Mouse (Mus musculus) spleen, postnatal 36 days (tissue): ENCODE data around the gene Zdhhc22.
A peak's percentile ranks its signal among the peaks of the same experiment; 100 is the strongest.

ENCODE experiments used
- DNase-seq, 2 experiments: peaks; one replicate each; pipeline ENCODE4 v3.0.0; 2022; ENCODE audit warnings: low spot score in 2 of 2, mixed read lengths in 1 of 2

Zdhhc22 gene

DNA sequence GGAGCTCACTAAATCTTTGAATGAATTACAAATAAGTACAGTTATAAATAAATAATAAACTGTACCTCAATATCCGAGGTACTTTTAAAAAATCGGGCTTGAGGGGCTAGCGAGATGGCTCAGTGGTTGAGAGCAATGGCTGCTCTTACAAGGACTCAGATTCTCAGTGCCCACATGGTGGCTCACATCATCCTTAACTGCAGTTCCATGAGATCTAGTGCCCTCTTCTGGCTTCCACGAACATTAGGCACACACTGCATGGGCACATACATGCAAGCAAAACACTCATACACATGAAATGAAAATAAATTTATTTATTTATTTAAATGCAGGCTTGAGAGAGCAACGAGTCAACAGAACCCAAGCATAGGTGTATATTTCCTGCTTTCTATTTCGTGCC, 5.7 kb upstream of the Zdhhc22 start:
- no peak for DNase-seq

- no peak for DNase-seq
Observed at GRCm38 (mm10) chr12:86994776-86995175, 4.5 kb upstream of the Zdhhc22 start.

- no peak for DNase-seq
Observed at GRCm38 (mm10) chr12:86994166-86994565, 3.9 kb upstream of the Zdhhc22 start.

- DNase-seq: no peak
Observed at GRCm38 (mm10) chr12:86990755-86991110, 503 bp upstream of the Zdhhc22 start.

DNA sequence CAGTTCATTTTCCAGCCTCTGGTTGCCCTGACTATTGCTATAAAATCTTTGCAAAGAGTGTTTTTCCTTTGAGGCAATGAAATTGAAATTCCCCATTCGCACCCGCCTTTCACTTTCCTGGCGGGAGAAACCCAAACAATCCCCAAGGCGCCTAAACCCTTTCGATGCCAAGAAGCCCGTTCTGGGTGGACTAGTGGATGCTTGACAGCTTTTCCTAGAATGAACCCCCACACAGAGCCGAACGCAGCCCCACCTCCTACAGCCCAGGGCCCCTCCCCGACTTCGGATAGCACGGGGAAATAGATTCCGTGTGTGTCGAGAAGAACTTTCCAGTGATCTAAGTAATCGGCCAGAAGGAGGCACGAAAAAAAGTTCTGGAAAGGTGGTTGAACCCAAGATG, 852 bp downstream of the Zdhhc22 start:
- DNase-seq: no peak

- no peak for DNase-seq
Observed at GRCm38 (mm10) chr12:86988227-86988626, 2.0 kb downstream of the Zdhhc22 start.

DNA sequence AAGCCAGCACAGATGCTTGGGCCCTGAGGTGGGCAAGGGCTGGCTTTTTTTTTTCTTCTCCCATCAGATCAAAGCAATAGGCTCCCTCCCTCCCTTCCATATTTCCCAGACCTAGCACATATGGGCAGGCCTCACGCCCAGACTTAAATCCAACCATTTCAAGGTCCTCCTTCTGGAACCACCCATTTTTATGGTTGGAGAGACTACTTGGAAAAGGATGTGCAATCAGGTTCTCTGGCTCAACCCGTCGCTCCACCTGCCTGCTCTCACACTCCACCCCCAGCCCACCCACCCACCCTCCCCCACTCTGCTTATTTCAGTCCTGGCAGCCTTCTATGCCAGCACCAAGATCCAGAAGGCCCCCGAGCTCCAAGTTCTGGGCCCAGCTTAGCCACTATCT, 3.7 kb downstream of the Zdhhc22 start:
- no peak for DNase-seq

DNA sequence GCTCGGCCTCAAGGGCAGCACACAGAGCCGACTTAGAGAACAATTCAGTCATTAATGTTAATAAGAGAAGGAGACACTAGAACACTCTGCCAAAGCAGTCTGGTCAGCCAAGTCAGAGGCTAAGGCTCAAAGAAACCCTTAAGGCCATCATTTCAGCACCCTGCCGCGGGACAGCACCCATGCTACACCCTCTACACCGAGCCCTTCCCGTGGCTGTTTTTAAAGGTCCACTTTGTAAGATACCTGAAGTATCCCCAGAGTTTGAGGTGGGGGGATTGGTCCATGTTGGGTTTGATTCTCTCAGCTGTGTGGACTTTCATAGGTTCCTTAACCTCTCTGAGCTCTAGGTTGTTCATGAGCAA, 6.1 kb downstream of the Zdhhc22 start:
- no peak for DNase-seq

GRCm38 (mm10) chr12:86983470-86984193, 6.6 kb downstream of the Zdhhc22 start:
- DNase-seq: no peak

- DNase-seq: no peak
Observed at GRCm38 (mm10) chr12:86981180-86981579, 9.1 kb downstream of the Zdhhc22 start.

DNA sequence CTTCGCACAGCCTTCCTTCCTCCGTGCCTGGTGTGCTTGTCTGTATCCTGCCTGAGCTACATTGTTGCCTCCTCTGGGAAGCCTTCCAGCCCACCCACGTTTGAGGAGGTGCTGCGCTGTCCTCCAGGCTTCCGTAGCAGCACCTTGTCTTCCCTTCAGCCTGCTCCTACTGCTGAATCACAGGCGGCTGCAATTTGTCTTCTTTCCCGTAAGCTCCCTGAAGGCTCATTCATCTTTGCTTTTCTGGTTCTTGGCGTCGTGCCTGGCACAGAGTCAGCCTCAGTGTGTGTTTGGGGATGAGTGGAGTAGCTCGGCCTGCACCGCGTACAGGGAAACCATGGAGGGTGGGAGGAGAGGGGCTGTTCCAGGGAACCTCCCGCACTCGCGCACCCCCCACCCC, 12.4 kb downstream of the Zdhhc22 start:
- no peak for DNase-seq

DNA sequence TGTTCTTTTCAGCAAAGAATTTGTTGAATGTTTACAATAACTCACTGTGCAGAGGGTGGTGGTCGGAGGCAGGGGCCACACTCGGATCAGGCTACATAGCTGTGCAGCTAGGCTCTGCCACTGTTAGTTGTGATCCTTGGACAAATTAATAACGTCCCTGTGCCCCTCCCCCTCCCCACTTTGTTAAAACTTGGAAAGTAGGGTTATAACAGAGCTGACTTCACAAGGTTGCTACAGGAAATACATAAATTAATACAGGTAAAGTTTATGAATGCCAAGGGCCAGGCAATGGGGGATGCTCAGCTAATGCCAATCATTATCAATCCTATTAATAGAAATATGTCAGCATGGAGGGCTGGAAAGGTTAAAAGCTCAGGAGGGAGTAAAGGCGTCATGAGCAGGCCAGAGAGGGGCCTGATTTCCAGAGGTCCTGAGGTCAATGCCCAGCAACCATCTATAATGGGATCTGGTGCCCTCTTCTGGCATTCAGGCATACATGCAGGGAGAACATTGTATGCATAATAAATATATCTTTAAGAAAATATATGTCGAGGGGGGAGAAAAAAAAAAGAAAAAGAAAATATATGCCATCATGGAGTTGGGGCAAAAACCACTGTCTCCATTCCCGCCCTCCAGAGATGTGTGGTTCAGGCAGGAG, 13.6 kb downstream of the Zdhhc22 start:
- no peak for DNase-seq

- DNase-seq: no peak
Observed at GRCm38 (mm10) chr12:86975761-86976160, 14.5 kb downstream of the Zdhhc22 start.

DNA sequence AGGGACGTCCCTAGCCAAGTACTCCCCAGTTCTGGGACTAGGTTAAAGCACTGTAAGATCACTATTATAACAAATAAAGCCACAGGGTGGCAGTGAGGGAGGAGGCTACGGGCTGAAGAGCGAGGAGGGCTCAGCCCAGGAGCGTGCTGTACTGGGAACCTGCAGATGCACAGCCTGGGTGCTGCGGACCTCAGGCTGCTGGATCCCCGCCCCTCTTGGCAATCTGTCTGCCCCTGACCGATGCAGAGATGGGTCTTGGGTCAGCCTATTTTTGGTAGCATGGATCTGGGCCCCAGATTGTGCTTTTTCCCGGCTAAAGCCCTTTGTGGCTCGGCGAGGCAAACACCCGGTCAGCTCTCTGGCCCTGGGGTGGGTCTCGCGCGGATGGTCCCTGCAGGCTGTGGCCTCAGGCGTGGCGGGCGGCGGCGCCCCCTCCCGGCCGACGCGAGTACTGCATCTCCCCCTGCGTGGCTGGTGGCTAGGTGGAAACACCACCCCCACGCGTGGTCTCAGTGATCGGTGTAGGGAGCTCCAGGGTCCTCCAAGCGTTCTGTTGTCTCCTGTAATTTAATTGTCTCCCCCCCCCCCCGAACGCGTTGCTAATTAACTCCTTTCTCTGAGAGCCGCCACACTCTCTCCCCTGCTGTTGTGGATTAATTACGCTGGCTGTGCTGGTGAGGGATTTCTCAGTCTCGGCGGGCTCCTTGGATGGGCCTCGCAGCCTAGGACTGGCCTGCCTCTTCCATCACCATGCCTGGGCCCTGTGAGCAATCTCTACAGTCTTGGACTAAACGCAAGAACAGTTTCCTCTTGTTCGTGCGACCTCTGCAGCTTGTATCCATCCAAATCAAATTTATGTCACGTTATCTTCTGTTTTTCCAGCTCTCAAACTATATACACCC, 15.6 kb downstream of the Zdhhc22 start:
- DNase-seq: peak; percentile 25 to 40

- no peak for DNase-seq
Observed at GRCm38 (mm10) chr12:86973706-86974105, 16.5 kb downstream of the Zdhhc22 start.

GRCm38 (mm10) chr12:86973216-86973615, 17.0 kb downstream of the Zdhhc22 start:
- DNase-seq: peak in 1 of 2 experiments; percentile 19

GRCm38 (mm10) chr12:86971089-86971488, 19.1 kb downstream of the Zdhhc22 start:
- no peak for DNase-seq

DNA sequence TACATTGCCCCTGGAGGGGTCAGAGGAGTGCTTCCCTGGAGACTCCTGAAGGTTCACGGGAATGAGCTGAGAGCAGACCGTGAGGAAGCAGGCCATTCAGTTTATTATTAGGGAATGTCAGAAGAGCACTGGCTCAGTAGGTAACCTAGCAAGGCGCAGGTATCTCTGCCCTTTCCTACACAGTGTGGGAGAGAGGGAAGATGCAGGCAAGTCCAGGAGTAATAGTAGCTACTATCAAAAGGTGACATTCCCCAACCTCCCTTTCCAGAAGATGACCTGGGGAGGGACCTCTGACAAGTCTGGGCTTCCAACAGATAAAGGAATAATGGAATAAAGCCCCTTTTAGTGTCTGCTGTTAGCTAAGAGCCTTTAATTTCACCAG, 21.0 kb downstream of the Zdhhc22 start:
- DNase-seq: no peak

- no peak for DNase-seq
Observed at GRCm38 (mm10) chr12:86968468-86969219, 21.6 kb downstream of the Zdhhc22 start.

DNA sequence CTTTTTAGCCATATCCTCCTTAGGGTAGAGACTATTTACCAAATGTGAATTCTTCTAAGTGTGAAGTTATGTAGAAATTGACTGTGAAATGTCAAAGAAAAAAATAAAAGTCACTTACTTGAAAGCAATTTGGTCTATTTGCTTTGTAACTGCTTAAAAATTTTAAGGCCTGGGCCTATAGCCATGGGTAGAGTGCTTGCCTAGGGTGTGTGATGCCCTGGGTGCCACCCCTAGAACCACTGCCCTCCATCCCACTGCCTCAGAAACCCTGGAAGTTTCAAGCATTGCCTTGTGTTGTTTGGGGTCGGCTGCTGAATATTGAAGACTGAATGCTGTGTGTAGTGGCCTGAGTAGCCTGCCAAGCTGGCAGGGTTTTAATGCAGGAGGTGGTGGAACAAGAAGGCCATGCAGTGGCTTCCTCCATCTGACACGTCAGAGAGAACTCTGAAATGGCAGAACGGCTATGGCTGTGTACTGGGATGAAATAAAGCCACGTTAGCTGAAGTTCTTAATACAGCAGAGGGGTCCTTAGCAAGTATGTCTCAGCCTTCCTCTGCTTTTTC, 24.9 kb downstream of the Zdhhc22 start:
- no peak for DNase-seq

DNA sequence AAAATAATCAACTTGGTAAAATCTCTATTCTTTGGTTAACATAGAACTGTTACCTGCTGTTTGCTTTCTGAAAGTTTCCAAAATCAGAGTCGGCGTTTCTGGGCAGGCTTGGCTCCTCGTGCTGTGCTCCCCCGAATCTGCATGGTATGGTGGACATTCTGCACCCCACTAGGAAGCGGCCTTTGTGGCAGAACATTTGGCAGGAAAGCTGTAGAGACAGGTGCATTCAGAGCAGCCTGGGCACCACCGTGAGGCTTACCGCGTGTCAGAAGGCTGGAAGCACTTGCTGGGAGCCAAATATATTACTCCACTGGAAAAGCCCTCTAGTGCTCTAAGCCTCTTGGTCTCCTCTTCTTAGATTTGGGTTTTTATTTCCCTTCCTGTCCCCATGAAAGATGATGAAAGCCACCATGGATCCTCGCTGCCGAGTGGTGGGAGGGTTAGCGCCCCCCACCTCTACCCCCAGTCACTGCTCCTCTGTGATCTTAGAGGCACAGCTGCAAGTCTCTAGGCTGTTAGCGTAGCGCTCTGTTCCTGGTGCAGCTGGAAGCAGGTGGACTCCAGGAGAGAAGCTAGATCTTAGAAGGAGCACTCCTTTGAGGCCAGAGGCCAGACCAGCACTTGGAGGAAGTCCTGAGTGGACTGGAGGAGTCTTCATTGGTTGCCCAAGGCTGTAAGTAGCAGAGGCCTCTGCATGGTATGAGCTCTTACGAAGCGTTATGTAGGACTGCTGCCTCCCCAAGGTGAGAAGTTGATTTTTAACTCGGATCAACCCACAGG, 25.8 kb downstream of the Zdhhc22 start:
- no peak for DNase-seq
